Mouse (Mus musculus): ENCODE measurements around the gene Gm16253. TPM values are rescaled to one million over a fixed set of nuclear protein-coding genes. Genes with fewer than 3 reads are reported as not detected.

The Gm16253 gene
- polyA plus RNA-seq, 1 experiment from 2014 or later = 2.1 TPM

DNA sequence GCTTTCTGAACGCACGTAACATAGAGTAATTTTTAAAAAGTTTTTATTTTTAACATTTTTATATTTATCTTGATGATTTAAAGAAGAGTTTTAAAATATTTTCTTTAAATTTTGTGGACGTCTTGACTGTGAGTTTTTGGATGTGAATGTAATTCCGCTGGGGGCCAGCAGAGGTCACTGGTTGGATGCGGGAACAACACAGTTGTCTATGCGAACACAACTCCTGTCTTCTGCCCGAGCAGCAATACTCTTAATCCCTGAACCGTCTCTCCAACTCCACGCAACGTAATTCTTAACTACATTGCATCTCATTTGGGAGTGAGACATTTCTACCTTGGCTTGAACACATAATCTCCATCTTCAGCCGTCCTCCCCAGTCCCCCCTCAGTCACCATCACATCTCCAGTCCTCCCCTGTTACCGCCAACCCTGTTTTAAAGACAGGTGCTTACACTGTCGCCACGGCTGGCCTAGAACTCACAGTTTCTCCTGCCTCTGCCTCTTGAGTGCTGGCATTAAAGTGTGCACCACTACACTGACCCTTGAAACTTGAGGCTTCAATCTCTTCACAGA is 29.3 kb upstream of the Gm16253 start:
- Histone ChIP-seq H3K9ac (no peak overlapping the region), H3K9me3 (no peaks in the 10 kb centered on the region), H3K4me3 (no peak overlapping the region), H3K4me2 (peak overlapping the region; percentile 28), H3K27ac (no peak overlapping the region), H3K27me3 (replicated peaks) (peaks cover 3% of the 10 kb centered on the region; the same call in 1 of the 2 replicates), H3K4me1 (0 out of 2 replicates have a peak, but pooled peaks cover 2% of the 10 kb centered on the region), H3K36me3 (replicated peaks) (no peaks in the 10 kb centered on the region)
- 7% methylated on average over 14 of the region's 14 CpGs for WGBS
- peak; percentile 52 for ATAC-seq (replicated peaks)

DNA sequence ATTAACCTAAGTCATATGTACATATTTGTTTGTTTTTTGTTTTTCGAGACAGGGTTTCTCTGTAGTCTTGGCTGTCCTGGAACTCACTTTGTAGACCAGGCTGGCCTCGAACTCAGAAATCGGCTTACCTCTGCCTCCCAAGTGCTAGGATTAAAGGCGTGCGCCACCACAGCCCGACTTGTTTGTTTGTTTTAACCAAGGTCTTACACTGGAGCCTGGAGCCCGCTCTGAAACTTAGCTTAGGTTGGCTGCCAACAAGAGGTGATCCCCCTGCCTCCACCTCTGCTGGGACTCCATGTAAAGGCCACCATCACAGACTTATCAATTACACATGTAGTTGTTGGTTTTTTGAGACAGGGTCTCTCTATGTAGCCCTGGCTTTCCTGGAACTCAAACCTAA is 28.0 kb upstream of the Gm16253 start:
- no peak for ATAC-seq (replicated peaks)
- WGBS = 88% methylated on average over 7 of the region's 7 CpGs

DNA sequence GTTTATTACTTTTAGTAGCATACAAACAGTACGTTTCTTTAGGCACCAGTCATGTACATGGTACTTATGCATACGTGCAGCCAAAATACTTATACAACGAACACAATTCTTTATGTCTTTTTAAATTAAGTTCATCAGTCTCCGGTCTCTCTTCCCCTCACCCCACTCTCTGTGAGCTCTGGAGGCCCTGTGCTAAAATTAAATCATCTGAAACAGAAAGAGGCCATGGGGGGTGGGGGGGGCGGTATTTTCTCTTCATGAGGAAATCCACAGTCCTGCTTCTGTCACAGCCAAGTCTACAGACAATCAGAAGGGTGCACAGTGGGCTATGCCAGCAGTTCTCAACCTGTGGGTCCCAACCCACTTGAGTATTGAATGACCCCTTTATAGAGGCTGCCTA is 27.4 kb upstream of the Gm16253 start:
- no peak overlapping the region for H3K4me3 ChIP-seq
- ATAC-seq (replicated peaks) = no peak
- H3K9me3 ChIP-seq = no peaks in the 10 kb centered on the region
- WGBS = 82% methylated on average over 5 of the region's 5 CpGs
- peaks cover 3% of the 10 kb centered on the region; the same call in 1 of the 2 replicates for H3K27me3 ChIP-seq (replicated peaks)
- H3K36me3 ChIP-seq (replicated peaks) = no peaks in the 10 kb centered on the region
- H3K9ac ChIP-seq = no peak overlapping the region
- H3K4me2 ChIP-seq = no peak overlapping the region
- H3K4me1 ChIP-seq = 0 out of 2 replicates have a peak, but pooled peaks cover 2% of the 10 kb centered on the region
- H3K27ac ChIP-seq = no peak overlapping the region

More for the DNA sequence above, 28.0 kb upstream of the Gm16253 start:
- Histone ChIP-seq H3K9ac (no peak overlapping the region), H3K36me3 (replicated peaks) (no peaks in the 10 kb centered on the region), H3K27me3 (replicated peaks) (peaks cover 3% of the 10 kb centered on the region; the same call in 1 of the 2 replicates), H3K4me3 (no peak overlapping the region), H3K4me2 (no peak overlapping the region), H3K4me1 (0 out of 2 replicates have a peak, but pooled peaks cover 2% of the 10 kb centered on the region), H3K27ac (no peak overlapping the region), H3K9me3 (no peaks in the 10 kb centered on the region)

DNA sequence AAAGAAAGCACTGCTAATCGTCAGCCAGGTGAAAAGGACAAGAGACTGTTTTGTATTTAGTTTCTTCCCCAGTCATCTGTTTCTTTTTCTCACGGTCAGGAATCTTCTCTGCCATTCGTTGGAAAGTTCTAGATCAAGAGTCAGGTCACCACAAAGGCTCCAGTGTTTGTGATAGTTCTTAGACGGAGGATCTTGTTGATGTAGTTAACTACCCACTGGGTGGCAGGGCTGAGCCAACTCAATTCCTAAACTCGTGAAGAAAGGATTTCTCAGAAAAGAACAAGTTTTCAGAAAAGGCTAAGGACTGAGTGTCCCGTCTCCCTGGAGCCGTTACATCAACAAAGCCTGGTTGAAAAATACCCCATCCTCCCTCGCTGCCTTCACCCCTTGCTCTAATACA is 25.6 kb upstream of the Gm16253 start:
- 18% methylated on average over 8 of the region's 8 CpGs for WGBS
- no peaks in the 10 kb centered on the region for H3K36me3 ChIP-seq (replicated peaks)
- peaks cover 8% of the 10 kb centered on the region; the same call in 1 of the 2 replicates for H3K4me1 ChIP-seq

DNA sequence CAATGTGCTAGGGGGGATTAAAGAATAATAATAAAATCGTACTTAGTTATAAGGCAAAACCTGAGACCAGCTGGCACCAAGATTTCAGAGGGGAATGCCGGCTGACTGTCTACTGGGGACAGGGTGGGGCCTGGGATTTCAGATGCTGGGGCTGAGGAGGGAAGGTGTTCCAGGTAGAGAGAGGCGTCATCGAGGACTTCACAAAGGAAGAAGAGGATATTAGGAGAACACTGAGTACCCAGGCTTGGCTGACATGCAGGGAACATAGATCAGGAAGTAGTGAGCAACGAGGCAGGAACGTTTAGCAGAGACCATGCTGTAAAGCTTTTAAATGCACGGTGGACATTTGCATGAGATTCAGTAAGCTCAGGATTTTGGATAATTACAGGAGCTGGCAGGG is 24.9 kb upstream of the Gm16253 start:
- WGBS = 74% methylated on average over 7 of the region's 7 CpGs

More for the DNA sequence above, 25.6 kb upstream of the Gm16253 start:
- no peaks in the 10 kb centered on the region for H3K9me3 ChIP-seq
- no peak for ATAC-seq (replicated peaks)
- H3K9ac ChIP-seq = no peak overlapping the region
- H3K4me3 ChIP-seq = no peak overlapping the region
- no peak overlapping the region for H3K4me2 ChIP-seq
- H3K27me3 ChIP-seq (replicated peaks) = peaks cover 2% of the 10 kb centered on the region; the same call in 1 of the 2 replicates
- no peak overlapping the region for H3K27ac ChIP-seq

GRCm38 (mm10) chr3:96553601-96554000 is 23.2 kb upstream of the Gm16253 start:
- 79% methylated on average over 6 of the region's 6 CpGs for WGBS
- no peak overlapping the region for H3K27ac ChIP-seq

More for the DNA sequence above, 24.9 kb upstream of the Gm16253 start:
- Histone ChIP-seq H3K9me3 (no peaks in the 10 kb centered on the region), H3K27ac (no peak overlapping the region), H3K9ac (no peak overlapping the region), H3K36me3 (replicated peaks) (no peaks in the 10 kb centered on the region), H3K4me1 (peaks cover 14% of the 10 kb centered on the region), H3K27me3 (replicated peaks) (no peaks in the 10 kb centered on the region; the same call in 1 of the 2 replicates), H3K4me2 (no peak overlapping the region), H3K4me3 (no peak overlapping the region)
- ATAC-seq (replicated peaks) = no peak

DNA sequence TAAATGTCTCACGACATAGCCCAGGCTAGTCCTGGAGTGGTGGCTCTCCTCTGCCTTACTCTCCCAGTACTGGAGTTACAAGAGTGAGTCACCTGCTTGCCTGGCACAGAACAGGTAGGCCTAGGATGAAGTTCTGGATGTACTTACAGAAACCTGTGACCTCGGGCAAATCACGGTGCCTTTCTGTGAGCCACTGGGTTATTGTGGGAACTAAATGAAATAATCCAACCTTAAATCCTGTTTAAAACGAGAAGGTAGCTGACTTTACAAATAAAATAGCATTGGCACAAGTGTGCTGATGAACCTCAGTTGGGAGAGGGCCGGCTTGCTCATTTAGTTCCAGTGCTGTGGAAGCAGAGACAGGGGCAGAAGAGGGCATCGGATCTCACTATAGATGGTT is 22.5 kb upstream of the Gm16253 start:
- ATAC-seq (replicated peaks) = no peak
- H3K27ac ChIP-seq = no peak overlapping the region
- no peak overlapping the region for H3K9ac ChIP-seq
- WGBS = 80% methylated on average over 6 of the region's 6 CpGs
- no peak overlapping the region for H3K4me3 ChIP-seq
- H3K4me2 ChIP-seq = no peak overlapping the region
- no peaks in the 10 kb centered on the region for H3K36me3 ChIP-seq (replicated peaks)
- no peaks in the 10 kb centered on the region for H3K9me3 ChIP-seq
- H3K4me1 ChIP-seq = peaks cover 26% of the 10 kb centered on the region
- H3K27me3 ChIP-seq (replicated peaks) = no peaks in the 10 kb centered on the region

More at GRCm38 (mm10) chr3:96553601-96554000, 23.2 kb upstream of the Gm16253 start:
- ATAC-seq (replicated peaks) = no peak
- Histone ChIP-seq H3K4me2 (no peak overlapping the region), H3K4me3 (no peak overlapping the region), H3K9ac (no peak overlapping the region), H3K27me3 (replicated peaks) (no peaks in the 10 kb centered on the region; the same call in 1 of the 2 replicates), H3K4me1 (peaks cover 20% of the 10 kb centered on the region), H3K9me3 (no peaks in the 10 kb centered on the region), H3K36me3 (replicated peaks) (no peaks in the 10 kb centered on the region)

DNA sequence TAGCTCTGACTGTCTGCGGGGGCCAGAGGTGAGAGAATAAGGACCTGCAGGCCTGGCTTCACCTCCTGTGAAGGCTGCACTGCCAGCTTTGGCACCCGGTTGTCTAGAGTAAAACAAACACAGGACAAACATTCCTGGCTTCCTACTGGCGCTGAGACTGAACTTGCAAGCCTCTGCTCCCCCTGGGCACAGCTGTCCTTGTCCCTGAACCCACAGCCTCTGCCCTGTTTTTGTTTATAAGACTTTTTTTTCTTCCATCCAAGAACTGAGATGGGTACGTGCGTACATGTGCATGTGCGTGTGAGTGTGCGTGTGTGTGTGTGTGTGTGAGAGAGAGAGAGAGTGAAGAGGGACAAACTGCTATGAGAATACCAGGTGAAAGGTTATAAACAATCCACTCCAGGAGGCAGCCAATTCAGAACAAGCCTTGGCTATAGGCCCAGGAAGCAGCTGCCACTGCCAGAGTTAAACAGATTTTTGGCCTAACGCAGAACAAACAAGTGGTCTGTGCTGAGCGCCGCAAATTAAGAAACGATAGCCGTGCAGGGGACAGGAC is 21.7 kb upstream of the Gm16253 start:
- H3K9me3 ChIP-seq = no peaks in the 10 kb centered on the region
- peaks cover 35% of the 10 kb centered on the region for H3K4me1 ChIP-seq
- H3K9ac ChIP-seq = no peak overlapping the region
- no peak for ATAC-seq (replicated peaks)
- WGBS = 42% methylated on average over 12 of the region's 12 CpGs
- H3K27me3 ChIP-seq (replicated peaks) = no peaks in the 10 kb centered on the region
- H3K27ac ChIP-seq = peak overlapping the region; percentile 43
- no peak overlapping the region for H3K4me2 ChIP-seq
- H3K4me3 ChIP-seq = no peak overlapping the region
- no peaks in the 10 kb centered on the region for H3K36me3 ChIP-seq (replicated peaks)

DNA sequence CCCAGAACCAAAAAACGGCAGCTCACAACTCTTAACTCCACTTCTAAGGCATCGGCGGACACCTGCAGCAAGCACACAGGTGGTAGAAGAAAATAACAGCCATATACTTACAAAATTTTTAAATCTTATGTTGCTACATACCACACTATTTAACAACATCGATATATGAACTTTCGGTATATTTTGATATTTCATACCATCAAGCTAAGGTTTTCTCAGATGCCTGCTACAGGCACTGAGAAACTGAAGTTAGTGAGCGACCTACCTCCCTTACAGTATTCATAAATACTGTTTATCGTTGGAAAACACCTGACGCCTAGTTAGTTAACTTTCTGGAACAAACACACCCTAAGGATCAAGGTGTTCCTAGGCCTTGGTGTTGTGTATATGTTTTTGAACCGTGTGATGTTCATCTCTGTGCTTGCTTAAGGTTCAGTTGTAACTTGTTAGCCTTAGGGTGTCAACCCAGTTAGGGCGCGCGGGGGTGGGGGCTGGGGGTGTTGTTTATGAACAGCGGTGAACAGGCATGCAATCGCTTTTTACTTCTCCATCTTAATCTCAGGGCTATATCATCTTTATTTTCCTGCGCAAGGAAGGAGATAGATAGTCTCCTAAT is 20.7 kb upstream of the Gm16253 start:
- H3K27ac ChIP-seq = 0 out of 2 replicates have a peak overlapping the region, but pooled peaks have one; percentile 43

GRCm38 (mm10) chr3:96556651-96557635 is 19.8 kb upstream of the Gm16253 start:
- Histone ChIP-seq H3K9ac (peak overlapping the region; percentile 28), H3K36me3 (replicated peaks) (no peaks in the 10 kb centered on the region), H3K4me1 (peaks cover 49% of the 10 kb centered on the region), H3K9me3 (no peaks in the 10 kb centered on the region), H3K27me3 (replicated peaks) (no peaks in the 10 kb centered on the region), H3K27ac (peak overlapping the region; percentile 83), H3K4me3 (peak overlapping the region; percentile 69), H3K4me2 (peak overlapping the region; percentile 85)
- no peak for ATAC-seq (replicated peaks)
- 8% methylated on average over 22 of the region's 22 CpGs for WGBS

More for the DNA sequence above, 20.7 kb upstream of the Gm16253 start:
- no peak overlapping the region for H3K4me3 ChIP-seq
- H3K9ac ChIP-seq = no peak overlapping the region
- H3K9me3 ChIP-seq = no peaks in the 10 kb centered on the region
- 85% methylated on average over 15 of the region's 15 CpGs for WGBS
- no peaks in the 10 kb centered on the region for H3K27me3 ChIP-seq (replicated peaks)
- H3K4me1 ChIP-seq = peaks cover 45% of the 10 kb centered on the region
- peak overlapping the region; percentile 85; the same call in 1 of the 2 replicates for H3K4me2 ChIP-seq
- H3K36me3 ChIP-seq (replicated peaks) = no peaks in the 10 kb centered on the region
- no peak for ATAC-seq (replicated peaks)

- 0% methylated on average over 26 of the region's 26 CpGs for WGBS
- ATAC-seq (replicated peaks) = peak; percentile 99
- H3K4me3 ChIP-seq = peak within 1 kb of the TSS; percentile 69
- no peaks in the 10 kb centered on the region for H3K36me3 ChIP-seq (replicated peaks)
- H3K4me2 ChIP-seq = peak within 1 kb of the TSS; percentile 85
- H3K4me1 ChIP-seq = peaks cover 49% of the 10 kb centered on the region
- peak within 1 kb of the TSS; percentile 83 for H3K27ac ChIP-seq
- H3K27me3 ChIP-seq (replicated peaks) = no peaks in the 10 kb centered on the region
- no peaks in the 10 kb centered on the region for H3K9me3 ChIP-seq
- peak within 1 kb of the TSS; percentile 53 for H3K9ac ChIP-seq
Observed at GRCm38 (mm10) chr3:96557694-96558093, 19.1 kb upstream of the Gm16253 start, which contains the start of gene Txnip. Gene Txnip, plus strand, starts transcription at chr3:96557957.

Measured in midbrain, embryonic 15.5 days (tissue).